Mouse (Mus musculus): ENCODE measurements around the gene Ppp1r11. TPM values are rescaled to one million over a fixed set of nuclear protein-coding genes. Genes with fewer than 3 reads are reported as not detected.
"Not testable (repeated sequence)": the region's sequence is repeated elsewhere in the genome, so short reads cannot be mapped to it uniquely, and the experiment has no call there.

The Ppp1r11 gene
- polyA plus RNA-seq (2012; rRNA removed) = 184 and 193 TPM in 2 replicates

DNA sequence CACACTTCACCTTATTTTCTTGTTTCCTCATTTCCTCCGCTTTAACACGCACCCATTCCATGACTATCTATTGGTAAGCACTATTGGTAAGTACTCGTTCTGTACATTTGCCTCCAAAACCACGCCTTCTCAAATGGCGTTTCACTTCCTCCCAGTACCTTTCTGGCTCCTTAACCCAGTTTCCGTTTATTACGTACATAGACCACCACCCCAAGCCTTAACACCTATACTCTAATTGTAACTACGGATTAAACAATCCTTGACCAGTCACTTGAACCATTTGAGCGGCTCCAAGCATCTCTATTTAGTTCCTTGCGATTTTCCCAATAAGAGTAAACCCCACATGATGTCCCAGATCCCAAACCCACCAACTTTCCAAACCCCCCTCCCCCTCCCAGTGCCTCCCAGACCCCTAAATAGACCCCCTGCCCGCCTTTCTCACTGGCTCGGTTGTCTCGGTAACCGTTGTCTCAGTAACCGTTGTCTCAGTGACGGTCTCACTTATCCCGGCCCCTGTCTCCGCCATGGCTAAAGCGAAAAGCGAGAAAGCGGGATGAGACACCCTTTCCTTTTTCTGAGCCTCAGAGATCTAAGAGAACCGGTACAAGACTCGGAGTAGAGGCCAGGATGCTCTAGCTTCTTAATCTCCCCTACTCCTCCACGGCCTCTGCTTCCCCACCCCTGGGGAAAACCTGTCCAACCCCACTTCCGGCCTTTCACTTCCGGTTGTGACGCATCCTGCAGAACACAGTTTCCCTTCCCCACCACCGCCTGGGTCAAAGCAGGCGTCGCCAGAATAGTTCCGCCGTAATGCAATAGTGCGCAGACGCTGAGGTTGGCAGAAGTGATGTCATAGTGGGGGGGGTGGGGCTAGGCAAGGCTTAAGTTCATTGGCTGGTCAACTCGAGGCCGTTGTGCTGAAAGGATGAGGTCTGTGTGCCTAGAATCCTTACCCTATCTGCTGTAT is at the start of gene Ppp1r11:
Ppp1r11 (minus strand) TSS at position 761 of the 967 bp plus-strand sequence.
- Histone ChIP-seq H3K4me3 (ENCODE audit: insufficient read depth, low read length) (peak within 1 kb of the TSS; percentile 65), H3K4me1 (ENCODE audit: control insufficient read depth, insufficient read depth, low read length) (0 out of 2 replicates have a peak, but pooled peaks cover 2% of the 10 kb centered on the region), H3K27ac (ENCODE audit: insufficient read depth, low read length) (no peak within 1 kb of the TSS)
- TF ChIP-seq CTCF (IDR thresholded peaks at IDR 0.05; ENCODE audit: extremely low read depth, insufficient read depth, low read length) (no peak), POLR2A (IDR thresholded peaks at IDR 0.05; ENCODE audit: extremely low read depth, insufficient read depth, low read length) (peak; percentile 70)

DNA sequence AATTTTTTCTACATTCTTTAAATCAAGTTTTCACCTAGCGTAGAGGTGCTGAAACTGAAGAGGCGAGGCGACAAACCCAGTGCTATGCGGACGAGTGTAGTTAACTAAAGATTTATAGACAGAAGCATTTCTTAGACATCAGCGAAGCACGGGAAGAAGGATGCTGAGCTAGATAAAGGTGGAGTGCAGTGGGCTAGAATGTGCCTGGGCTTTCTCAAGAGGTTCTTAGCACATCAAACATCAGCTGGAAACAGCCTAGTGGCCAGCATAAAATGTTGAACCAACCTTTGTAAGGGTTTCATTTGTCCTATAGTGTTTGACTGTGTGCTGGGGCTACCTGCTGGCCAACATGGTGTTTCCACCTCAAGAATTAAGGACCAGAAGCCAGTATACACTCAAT is 49.3 kb upstream of the Ppp1r11 start, which contains the start of gene Zfp57:
Zfp57 (plus strand) TSS at position 301 of the 400 bp plus-strand sequence.
- TF ChIP-seq CTCF (IDR thresholded peaks at IDR 0.05; ENCODE audit: extremely low read depth, insufficient read depth, low read length) = no peak
- TF ChIP-seq POLR2A (IDR thresholded peaks at IDR 0.05; ENCODE audit: extremely low read depth, insufficient read depth, low read length) = no peak
- Histone ChIP-seq H3K4me3 (ENCODE audit: insufficient read depth, low read length) (no peak within 1 kb of the TSS; the same call in 1 of the 2 replicates), H3K4me1 (ENCODE audit: control insufficient read depth, insufficient read depth, low read length) (no peaks in the 10 kb centered on the region; the same call in 1 of the 2 replicates), H3K27ac (ENCODE audit: insufficient read depth, low read length) (no peak within 1 kb of the TSS)

DNA sequence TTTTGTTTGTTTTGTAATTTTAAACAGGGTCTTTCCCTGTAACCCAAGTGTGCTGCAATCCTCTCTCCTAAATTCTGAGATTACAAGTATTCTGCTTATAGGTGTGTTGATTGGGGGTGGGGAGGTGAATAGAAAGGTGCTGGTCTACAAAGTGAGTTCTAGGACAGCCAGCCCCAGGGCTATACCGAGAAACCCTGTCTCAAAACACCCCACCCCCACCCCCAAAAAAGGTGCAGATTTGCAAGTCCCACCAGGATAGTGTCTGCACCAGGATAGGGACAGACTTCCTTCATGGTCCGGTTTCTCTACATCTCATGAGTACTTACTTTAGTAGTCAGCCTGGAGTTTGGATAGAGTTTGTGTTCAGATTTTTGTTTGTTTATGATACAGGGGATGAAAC is 46.9 kb upstream of the Ppp1r11 start:
- Histone ChIP-seq H3K4me1 (ENCODE audit: control insufficient read depth, insufficient read depth, low read length) (no peaks in the 10 kb centered on the region; the same call in 1 of the 2 replicates), H3K27ac (ENCODE audit: insufficient read depth, low read length) (no peak overlapping the region), H3K4me3 (ENCODE audit: insufficient read depth, low read length) (no peak overlapping the region)
- TF ChIP-seq POLR2A (IDR thresholded peaks at IDR 0.05; ENCODE audit: extremely low read depth, insufficient read depth, low read length) = no peak
- no peak for TF ChIP-seq CTCF (IDR thresholded peaks at IDR 0.05; ENCODE audit: extremely low read depth, insufficient read depth, low read length)

DNA sequence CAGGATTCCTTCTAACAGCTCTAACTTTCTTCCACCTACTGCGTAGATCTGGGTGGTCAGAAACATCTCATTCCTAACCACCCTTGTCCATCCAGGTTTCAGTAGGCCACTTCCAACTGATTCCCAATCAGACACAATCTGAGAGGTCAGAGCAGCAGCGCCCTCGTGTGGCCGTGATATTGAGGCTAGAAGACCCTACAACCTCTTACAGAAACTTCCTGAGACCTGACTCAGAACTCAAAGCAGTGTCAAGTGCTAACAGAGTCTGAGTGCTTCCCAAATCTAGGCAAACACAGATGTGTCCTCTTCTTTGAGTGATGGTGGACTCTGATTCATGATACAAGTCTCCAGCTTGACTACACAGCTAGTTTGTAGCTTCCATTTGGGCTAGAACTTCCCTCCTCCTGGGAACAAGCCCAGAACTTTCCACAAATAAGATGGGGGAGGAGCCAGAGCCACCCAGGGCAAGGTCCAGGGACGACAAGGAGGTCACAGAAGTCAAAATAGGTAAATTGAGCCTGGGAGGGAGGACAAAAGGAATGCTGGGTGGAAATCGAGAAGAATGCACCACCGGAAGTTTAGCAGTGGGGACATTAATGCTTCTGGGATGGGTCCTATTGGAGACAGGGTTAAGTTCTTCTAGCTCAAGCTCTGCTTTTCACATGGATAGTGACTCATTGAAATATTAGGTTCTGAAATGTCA is 45.6 kb upstream of the Ppp1r11 start:
- Histone ChIP-seq H3K4me3 (ENCODE audit: insufficient read depth, low read length) (no peak overlapping the region), H3K4me1 (ENCODE audit: control insufficient read depth, insufficient read depth, low read length) (peaks cover 1% of the 10 kb centered on the region; the same call in 1 of the 2 replicates), H3K27ac (ENCODE audit: insufficient read depth, low read length) (no peak overlapping the region)
- TF ChIP-seq CTCF (IDR thresholded peaks at IDR 0.05; ENCODE audit: extremely low read depth, insufficient read depth, low read length) (peak; percentile 70), POLR2A (IDR thresholded peaks at IDR 0.05; ENCODE audit: extremely low read depth, insufficient read depth, low read length) (no peak)

DNA sequence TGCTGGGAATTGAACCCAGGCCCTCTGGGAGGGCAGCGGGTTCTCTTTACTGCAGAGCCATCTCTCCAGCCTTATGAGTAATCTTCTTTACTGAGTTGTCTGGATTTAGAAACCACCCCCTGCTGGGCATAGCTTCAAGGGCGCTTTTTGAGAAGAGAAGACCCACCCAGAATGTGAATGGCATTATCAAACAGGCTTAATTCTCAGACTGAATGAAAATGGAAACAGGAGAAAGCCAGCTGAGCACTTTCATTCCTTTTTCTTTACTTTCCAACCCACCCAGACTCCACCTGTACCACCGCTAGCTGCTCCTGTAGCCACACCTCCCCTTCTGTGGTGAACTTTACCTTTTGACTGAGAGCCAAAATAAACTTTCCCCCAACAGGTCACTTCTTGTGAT is 43.9 kb upstream of the Ppp1r11 start:
- no peak overlapping the region for H3K4me3 ChIP-seq (ENCODE audit: insufficient read depth, low read length)
- peaks cover 3% of the 10 kb centered on the region; the same call in 1 of the 2 replicates for H3K4me1 ChIP-seq (ENCODE audit: control insufficient read depth, insufficient read depth, low read length)
- H3K27ac ChIP-seq (ENCODE audit: insufficient read depth, low read length) = no peak overlapping the region
- TF ChIP-seq POLR2A (IDR thresholded peaks at IDR 0.05; ENCODE audit: extremely low read depth, insufficient read depth, low read length) (no peak), CTCF (IDR thresholded peaks at IDR 0.05; ENCODE audit: extremely low read depth, insufficient read depth, low read length) (no peak)

DNA sequence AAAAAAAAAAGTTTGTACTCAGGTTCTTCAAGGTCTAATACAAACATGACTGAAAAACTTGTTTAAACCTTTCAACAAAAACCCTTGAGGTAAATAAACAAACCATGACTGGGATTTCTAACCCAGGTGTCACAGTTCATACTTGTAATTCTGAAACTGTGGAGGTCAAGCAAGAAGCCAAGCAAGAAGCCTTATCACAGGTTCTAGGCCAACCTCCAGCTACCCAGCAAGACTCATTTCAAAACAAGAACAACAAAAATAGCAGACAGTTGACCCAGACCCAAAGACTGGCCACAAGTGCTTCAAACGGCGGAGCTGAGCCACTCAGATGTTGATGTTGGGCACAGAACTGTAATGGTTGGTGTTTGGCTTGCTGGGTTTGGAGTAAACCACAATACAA is 43.0 kb upstream of the Ppp1r11 start:
- Histone ChIP-seq H3K4me3 (ENCODE audit: insufficient read depth, low read length) (no peak overlapping the region), H3K27ac (ENCODE audit: insufficient read depth, low read length) (no peak overlapping the region), H3K4me1 (ENCODE audit: control insufficient read depth, insufficient read depth, low read length) (peaks cover 3% of the 10 kb centered on the region; the same call in 1 of the 2 replicates)
- TF ChIP-seq CTCF (IDR thresholded peaks at IDR 0.05; ENCODE audit: extremely low read depth, insufficient read depth, low read length) = no peak
- no peak for TF ChIP-seq POLR2A (IDR thresholded peaks at IDR 0.05; ENCODE audit: extremely low read depth, insufficient read depth, low read length)

DNA sequence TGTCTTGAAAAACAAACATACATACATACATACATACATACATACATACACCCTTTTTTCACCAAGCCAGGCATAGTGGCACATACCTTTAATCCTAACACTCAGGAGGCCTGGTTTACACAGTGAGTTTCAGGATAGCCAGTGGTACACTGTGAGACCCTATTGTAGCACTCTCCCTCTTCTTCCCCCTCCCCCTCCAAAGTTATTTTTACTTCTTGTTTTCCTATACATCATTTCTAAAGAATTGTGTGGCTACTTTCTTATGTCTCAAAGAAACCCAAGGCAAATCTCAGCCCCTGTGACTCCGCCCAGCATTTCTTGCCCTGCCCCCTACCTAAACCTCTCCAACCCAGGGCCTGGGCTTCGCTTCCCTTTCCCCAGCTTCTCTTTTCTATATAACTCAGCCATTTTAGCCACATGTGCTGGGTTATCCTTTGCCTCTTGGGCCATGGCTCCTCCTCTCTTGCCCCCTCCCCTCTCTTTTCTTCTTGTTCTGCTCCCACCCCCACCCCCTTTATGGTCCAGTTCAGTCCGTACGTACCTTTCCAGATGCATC is 42.3 kb upstream of the Ppp1r11 start:
- Histone ChIP-seq H3K27ac (ENCODE audit: insufficient read depth, low read length) (no peak overlapping the region), H3K4me1 (ENCODE audit: control insufficient read depth, insufficient read depth, low read length) (peaks cover 3% of the 10 kb centered on the region; the same call in 1 of the 2 replicates), H3K4me3 (ENCODE audit: insufficient read depth, low read length) (no peak overlapping the region)
- TF ChIP-seq POLR2A (IDR thresholded peaks at IDR 0.05; ENCODE audit: extremely low read depth, insufficient read depth, low read length) = no peak
- TF ChIP-seq CTCF (IDR thresholded peaks at IDR 0.05; ENCODE audit: extremely low read depth, insufficient read depth, low read length) = no peak

DNA sequence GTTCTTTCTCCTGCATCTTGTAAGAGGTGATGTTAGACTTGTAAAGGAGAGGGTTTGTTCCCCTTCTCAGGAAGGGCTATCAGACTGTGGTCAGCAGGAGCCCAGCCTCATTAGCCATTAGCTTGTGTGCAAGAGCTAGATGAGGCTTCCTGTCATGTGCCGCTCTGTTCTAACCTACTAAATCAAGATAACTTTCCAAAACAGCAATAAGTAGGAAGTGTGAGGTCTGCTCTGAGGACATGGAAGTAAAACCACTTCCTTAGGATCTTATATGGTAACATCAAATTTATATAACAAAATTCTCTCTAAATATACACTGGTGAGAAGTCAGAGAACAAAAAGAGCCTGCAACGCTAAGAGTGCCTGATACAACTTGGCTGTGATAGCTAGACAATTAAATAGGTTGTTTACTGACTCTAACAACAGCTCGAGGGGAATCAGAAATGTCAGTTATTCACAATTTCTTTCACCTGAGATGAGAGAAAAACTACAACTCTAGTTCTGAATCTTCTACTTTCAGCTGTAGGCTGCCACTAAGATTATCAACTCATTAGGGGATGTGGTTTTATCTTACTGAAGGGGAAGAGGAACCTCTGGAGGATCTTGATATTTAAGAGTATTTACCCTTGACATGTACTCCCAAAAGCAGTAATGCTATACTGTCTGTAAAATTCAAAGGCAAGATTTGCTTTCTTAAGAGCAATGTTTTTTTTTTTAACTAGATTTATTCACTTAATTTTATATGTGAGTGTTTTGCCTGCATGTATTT is 41.0 kb upstream of the Ppp1r11 start:
- TF ChIP-seq POLR2A (IDR thresholded peaks at IDR 0.05; ENCODE audit: extremely low read depth, insufficient read depth, low read length) (no peak), CTCF (IDR thresholded peaks at IDR 0.05; ENCODE audit: extremely low read depth, insufficient read depth, low read length) (no peak)
- H3K4me1 ChIP-seq (ENCODE audit: control insufficient read depth, insufficient read depth, low read length) = peaks cover 3% of the 10 kb centered on the region; the same call in 1 of the 2 replicates
- H3K4me3 ChIP-seq (ENCODE audit: insufficient read depth, low read length) = no peak overlapping the region
- peak overlapping the region; percentile 27; the same call in 1 of the 2 replicates for H3K27ac ChIP-seq (ENCODE audit: insufficient read depth, low read length)

DNA sequence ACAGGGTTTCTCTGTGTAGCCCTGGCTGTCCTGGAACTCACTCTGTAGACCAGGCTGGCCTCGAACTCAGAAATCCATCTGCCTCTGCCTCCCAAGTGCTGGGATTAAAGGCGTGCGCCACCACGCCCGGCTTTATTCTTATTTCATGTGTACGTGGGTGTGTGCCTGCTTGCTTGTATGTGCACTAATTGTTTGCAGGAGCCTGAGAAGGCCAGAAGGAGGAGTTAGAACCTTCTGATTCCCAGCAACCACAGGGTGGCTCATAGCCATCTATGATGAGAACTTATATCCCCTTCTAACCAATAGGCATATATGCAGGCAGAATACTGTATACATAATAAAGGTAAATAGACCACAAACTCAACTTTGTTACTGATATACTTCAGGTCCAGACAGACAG is 39.1 kb upstream of the Ppp1r11 start:
- H3K4me1 ChIP-seq (ENCODE audit: control insufficient read depth, insufficient read depth, low read length); H3K4me3 ChIP-seq (ENCODE audit: insufficient read depth, low read length); H3K27ac ChIP-seq (ENCODE audit: insufficient read depth, low read length): not testable (repeated sequence)

Data from cortical plate, adult 2 months (tissue).